Mouse (Mus musculus): ENCODE measurements around the gene Apoa2.

GRCm38 (mm10) chr1:171216241-171216955, 8.5 kb upstream of the Apoa2 start:
- no peak for TF ChIP-seq CTCF (IDR thresholded peaks at IDR 0.05; ENCODE audit: low read depth)
- no peak for TF ChIP-seq EP300 (IDR thresholded peaks at IDR 0.05; ENCODE audit: low read depth)
